9 mouse cellular contexts compared by ENCODE assay signal in the genomic region with DNA sequence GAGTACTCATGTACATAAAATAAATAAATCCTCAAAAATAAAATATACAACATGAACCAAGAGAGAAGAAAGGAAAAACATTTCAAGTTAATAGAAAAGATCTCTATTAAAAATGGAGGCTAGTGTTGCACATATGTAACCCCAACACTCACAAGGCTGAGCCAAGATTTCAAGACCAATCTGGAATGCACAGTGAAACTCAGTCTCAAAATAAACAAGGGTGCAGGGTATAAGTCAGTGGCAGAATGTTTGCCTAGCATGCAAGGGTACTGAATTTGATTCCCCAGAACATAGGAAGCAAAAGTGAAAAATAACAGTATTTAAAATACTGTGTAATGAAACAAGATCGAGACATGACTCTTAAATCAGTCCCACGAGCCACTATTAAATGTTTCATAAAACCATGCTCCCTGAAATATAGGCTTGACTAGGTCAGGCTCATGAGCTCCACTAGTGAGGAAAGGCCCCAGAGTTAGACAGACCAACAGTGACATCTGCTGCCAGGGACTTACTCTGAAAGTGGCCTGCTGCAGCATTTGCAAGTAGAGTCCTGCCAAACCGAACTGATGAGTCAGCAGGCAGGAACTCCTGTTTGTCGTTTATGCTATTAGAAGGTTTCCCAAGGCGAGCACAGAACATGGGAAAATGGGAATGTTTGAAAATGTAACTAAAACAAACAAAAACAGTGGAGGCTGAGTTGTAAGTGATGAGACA.
DNase-seq lines count a peak whose midpoint lies in the region; ATAC-seq and TF ChIP-seq lines count a peak whose summit lies in the region.
"Had no signal": no experiment of that assay in that cellular context is flagged by ENCODE, and none has a peak within 500 bp of the region (broad histone marks: within the 10 kb centered on the region; RNA-seq: fewer than 3 reads in every experiment).

No protein-coding gene starts in this region.

- no peak for ATAC-seq in cerebellum, adult (ENCODE audit: insufficient number of reproducible peaks, low FRiP score, low TSS enrichment)
- ATAC-seq in heart, embryonic 12.5 days (ENCODE audit: insufficient number of reproducible peaks, low FRiP score): peak; percentile 76; the same call in 1 of the 2 replicates
- ATAC-seq in liver, embryonic 14.5 days (ENCODE audit: insufficient read depth): no peak
- ATAC-seq in inflammation-experienced regulatory T-cells, adult 6 months: no peak

- no peak overlapping the region for H3K27ac ChIP-seq in embryonic facial prominence, embryonic 10.5 days (replicated peaks)
- H3K27ac ChIP-seq in heart, embryonic 12.5 days (ENCODE audit: poor library complexity, severe bottlenecking): no peak overlapping the region
- no peak overlapping the region for H3K27ac ChIP-seq in liver, embryonic 14.5 days
- H3K27ac ChIP-seq: macrophage had no signal

- H3K27me3 ChIP-seq in embryonic facial prominence, embryonic 10.5 days (replicated peaks; ENCODE audit: low read depth, poor library complexity, severe bottlenecking): no peaks in the 10 kb centered on the region
- no peaks in the 10 kb centered on the region for H3K27me3 ChIP-seq in heart, embryonic 12.5 days (replicated peaks)
- H3K27me3 ChIP-seq in liver, embryonic 14.5 days (ENCODE audit: control insufficient read depth, insufficient read depth, low read length): no peaks in the 10 kb centered on the region

- no peak overlapping the region for H3K9ac ChIP-seq in heart, embryonic 12.5 days
- H3K9ac ChIP-seq in liver, embryonic 14.5 days (replicated peaks): no peak overlapping the region

- 41% methylated on average over 5 of the region's 5 CpGs for WGBS in embryonic facial prominence, embryonic 10.5 days
- 35% methylated on average over 5 of the region's 5 CpGs for WGBS in heart, embryonic 12.5 days
- WGBS in liver, embryonic 14.5 days (ENCODE audit: insufficient replicate concordance): 35% methylated on average over 5 of the region's 5 CpGs

- H3K4me1 ChIP-seq in embryonic facial prominence, embryonic 10.5 days: peaks cover 13% of the 10 kb centered on the region
- H3K4me1 ChIP-seq in heart, embryonic 12.5 days (replicated peaks): no peaks in the 10 kb centered on the region
- no peaks in the 10 kb centered on the region for H3K4me1 ChIP-seq in liver, embryonic 14.5 days (replicated peaks; ENCODE audit: control insufficient read depth in 2 of 2, insufficient read depth in 2 of 2, low read length in 1 of 2)

- H3K9me3 ChIP-seq in embryonic facial prominence, embryonic 10.5 days: no peaks in the 10 kb centered on the region
- H3K9me3 ChIP-seq in heart, embryonic 12.5 days (replicated peaks): no peaks in the 10 kb centered on the region
- no peaks in the 10 kb centered on the region for H3K9me3 ChIP-seq in liver, embryonic 14.5 days (ENCODE audit: control insufficient read depth, low read length)

- peak; percentile 14; the same call in 1 of the 2 replicates for TF ChIP-seq CTCF in liver, embryonic 14.5 days (IDR thresholded peaks at IDR 0.05; ENCODE audit: low read depth)

- no peak overlapping the region for H3K4me3 ChIP-seq in embryonic facial prominence, embryonic 10.5 days
- no peak overlapping the region for H3K4me3 ChIP-seq in heart, embryonic 12.5 days
- no peak overlapping the region for H3K4me3 ChIP-seq in liver, embryonic 14.5 days (ENCODE audit: insufficient read depth in 1 of 2, low read depth in 2 of 2, low read length in 2 of 2)

- H3K4me2 ChIP-seq in heart, embryonic 12.5 days: no peak overlapping the region
- no peak overlapping the region for H3K4me2 ChIP-seq in liver, embryonic 14.5 days (ENCODE audit: low read depth)

- no peak for TF ChIP-seq EP300 in liver, embryonic 14.5 days (IDR thresholded peaks at IDR 0.05; ENCODE audit: low read depth)

- DNase-seq in cerebellum, postnatal 14 days: peak; percentile 56 to 61
- DNase-seq in embryonic facial prominence, embryonic 10.5 days (ENCODE audit: low spot score): peak; percentile 65
- DNase-seq in kidney, postnatal 25 days: peak; percentile 35 to 57
- no peak for DNase-seq in liver, embryonic 14.5 days (ENCODE audit: low read depth in 3 of 3, low spot score in 3 of 3)
- peak; percentile 50 for DNase-seq in right cerebral cortex, adult 18-20 months

- no peaks in the 10 kb centered on the region for H3K36me3 ChIP-seq in embryonic facial prominence, embryonic 10.5 days (replicated peaks)
- H3K36me3 ChIP-seq in heart, embryonic 12.5 days: no peaks in the 10 kb centered on the region
- H3K36me3 ChIP-seq in liver, embryonic 14.5 days (replicated peaks; ENCODE audit: control insufficient read depth, insufficient read depth, low read depth): no peaks in the 10 kb centered on the region

Comparison
In these comparisons a context has a peak if more than half of its experiments do, and no peak if none do; other contexts are left out.
1. DNase-seq: peak in cerebellum, postnatal 14 days (2 of 2), embryonic facial prominence, embryonic 10.5 days (single experiment), kidney, postnatal 25 days (2 of 2) and right cerebral cortex, adult 18-20 months (single experiment); none in liver, embryonic 14.5 days (0 of 3).